Mouse (Mus musculus) limb, embryonic 11.5 days (tissue): ENCODE results near the gene Larp4. TPM values are rescaled to one million over a fixed set of nuclear protein-coding genes. Genes with fewer than 3 reads are reported as not detected.
"Not testable (repeated sequence)": the region's sequence is repeated elsewhere in the genome, so short reads cannot be mapped to it uniquely, and the experiment has no call there.

Experiments
- ATAC-seq: fragments of 200-750 bp; cut with Nextera tagmentation; 2 replicates; pipeline ENCODE4 v1.8.0; 2017; ENCODE audit warnings: low read depth; ENCODE audit not compliant: insufficient number of reproducible peaks, low FRiP score, low TSS enrichment
- DNase-seq: peaks from one replicate; pipeline ENCODE4 v3.0.0-alpha.2; 2015; ENCODE audit warnings: low spot score
- H3K27ac ChIP-seq: fragments of 300-500 bp; sonication (generic); replicated peaks from 2 replicates; pipeline ENCODE4 v1.5.1; 2014; ENCODE audit warnings: low read depth, mild to moderate bottlenecking, low read length
- H3K27me3 ChIP-seq: fragments of 300-500 bp; sonication (generic); 2 replicates; pipeline ENCODE4 v1.6.1; 2014; ENCODE audit warnings: mild to moderate bottlenecking, low read length, mixed read lengths; ENCODE audit not compliant: control insufficient read depth, insufficient read depth
- H3K36me3 ChIP-seq: fragments of 300-500 bp; sonication (generic); 2 replicates; pipeline ENCODE4 v1.6.1; 2014; ENCODE audit warnings: mild to moderate bottlenecking, low read length, moderate library complexity, mixed read lengths; ENCODE audit not compliant: control insufficient read depth, insufficient read depth
- H3K4me1 ChIP-seq: fragments of 300-500 bp; sonication (generic); 2 replicates; pipeline ENCODE4 v1.6.1; 2014; ENCODE audit warnings: low read length, mixed read lengths; ENCODE audit not compliant: control insufficient read depth, insufficient read depth
- H3K4me2 ChIP-seq: fragments of 300-500 bp; sonication (generic); 2 replicates; pipeline ENCODE4 v1.6.1; 2014; ENCODE audit warnings: low read depth, mild to moderate bottlenecking, moderate library complexity; ENCODE audit not compliant: severe bottlenecking
- H3K4me3 ChIP-seq: fragments of 300-500 bp; sonication (generic); 2 replicates; pipeline ENCODE4 v1.5.1; 2014; ENCODE audit warnings: low read depth, low read length
- H3K9ac ChIP-seq: fragments of 300-500 bp; sonication (generic); 2 replicates; pipeline ENCODE4 v1.6.1; 2014; ENCODE audit warnings: mild to moderate bottlenecking, low read length
- H3K9me3 ChIP-seq: fragments of 300-500 bp; sonication (generic); 2 replicates; pipeline ENCODE4 v1.6.1; 2016; ENCODE audit warnings: low read length; ENCODE audit not compliant: control insufficient read depth
- WGBS: fragments of 180-500 bp; shearing (Covaris S2); extraction: QIAGEN DNeasy Blood & Tissue Kit; methylation state at CpG from one replicate; pipeline ENCODE4 v1.1.7; 2014; 5-methylcytosine and 5-hydroxymethylcytosine counted together
- polyA plus RNA-seq: library from polyadenylated mRNA; unstranded; fragments of >200 nt; fragmentation: Nextera tagmentation; extraction: Ambion mirVana; gene quantifications from 2 replicates; pipeline ENCODE4 v1.2.1, GENCODE M21; 2014

Larp4 gene
- 35.8 and 37.4 TPM in 2 replicates for polyA plus RNA-seq

- H3K36me3 ChIP-seq, H3K4me3 ChIP-seq, DNase-seq, H3K27ac ChIP-seq, H3K27me3 ChIP-seq, H3K4me1 ChIP-seq, H3K9me3 ChIP-seq, H3K9ac ChIP-seq, H3K4me2 ChIP-seq, ATAC-seq: not testable (repeated sequence)
- 86% methylated on average over 6 of the region's 6 CpGs for WGBS
Measured at GRCm38 (mm10) chr15:99969765-99970164, at the start of gene Larp4. Larp4 (plus strand) TSS chr15:99970065.

- Histone ChIP-seq H3K27me3 (no peaks in the 10 kb centered on the region), H3K4me1 (no peaks in the 10 kb centered on the region), H3K4me3 (no peak overlapping the region), H3K9me3 (no peaks in the 10 kb centered on the region), H3K27ac (no peak overlapping the region), H3K4me2 (no peak overlapping the region), H3K36me3 (no peaks in the 10 kb centered on the region), H3K9ac (no peak overlapping the region)
- whole genome bisulfite sequencing: 82% methylated on average over 8 of the region's 8 CpGs
- ATAC-seq (no peak), DNase-seq (no peak)
Measured at GRCm38 (mm10) chr15:99931231-99931630, 38.6 kb upstream of the Larp4 start.

- no peak overlapping the region for H3K4me3 ChIP-seq
- no peaks in the 10 kb centered on the region for H3K27me3 ChIP-seq
- H3K36me3 ChIP-seq: no peaks in the 10 kb centered on the region
- no peak for DNase-seq
- no peaks in the 10 kb centered on the region for H3K9me3 ChIP-seq
- no peak overlapping the region for H3K9ac ChIP-seq
- no peak overlapping the region for H3K27ac ChIP-seq
- H3K4me2 ChIP-seq: no peak overlapping the region
- 64% methylated on average over 1 of the region's 1 CpGs for WGBS
- no peak for ATAC-seq
- no peaks in the 10 kb centered on the region for H3K4me1 ChIP-seq
Measured at GRCm38 (mm10) chr15:99934501-99934900, 35.4 kb upstream of the Larp4 start.

- H3K27ac ChIP-seq: no peak overlapping the region
- H3K36me3 ChIP-seq: no peaks in the 10 kb centered on the region
- H3K27me3 ChIP-seq: no peaks in the 10 kb centered on the region
- H3K9me3 ChIP-seq: no peaks in the 10 kb centered on the region
- H3K4me2 ChIP-seq: no peak overlapping the region
- no peak overlapping the region for H3K4me3 ChIP-seq
- DNase-seq: no peak
- no peaks in the 10 kb centered on the region for H3K4me1 ChIP-seq
- ATAC-seq: no peak
- no peak overlapping the region for H3K9ac ChIP-seq
- WGBS: 90% methylated on average over 3 of the region's 3 CpGs
Measured at GRCm38 (mm10) chr15:99936659-99937058, 33.2 kb upstream of the Larp4 start.

- Histone ChIP-seq H3K27ac (no peak overlapping the region), H3K36me3 (no peaks in the 10 kb centered on the region), H3K4me1 (no peaks in the 10 kb centered on the region), H3K4me3 (no peak overlapping the region), H3K9ac (no peak overlapping the region), H3K4me2 (no peak overlapping the region), H3K9me3 (no peaks in the 10 kb centered on the region), H3K27me3 (no peaks in the 10 kb centered on the region)
- WGBS: 88% methylated on average over 8 of the region's 8 CpGs
- ATAC-seq (no peak), DNase-seq (no peak)
Measured at GRCm38 (mm10) chr15:99937841-99938240, 32.0 kb upstream of the Larp4 start.

- no peaks in the 10 kb centered on the region for H3K9me3 ChIP-seq
- no peak overlapping the region for H3K27ac ChIP-seq
- no peak for ATAC-seq
- H3K4me3 ChIP-seq: no peak overlapping the region
- 53% methylated on average over 2 of the region's 2 CpGs for WGBS
- H3K4me2 ChIP-seq: no peak overlapping the region
- no peak overlapping the region for H3K9ac ChIP-seq
- H3K4me1 ChIP-seq: no peaks in the 10 kb centered on the region
- DNase-seq: no peak
- no peaks in the 10 kb centered on the region for H3K27me3 ChIP-seq
- H3K36me3 ChIP-seq: no peaks in the 10 kb centered on the region
Measured at GRCm38 (mm10) chr15:99940426-99940825, 29.4 kb upstream of the Larp4 start.

GRCm38 (mm10) chr15:99940970-99941630 lies 28.8 kb upstream of the Larp4 start:
- ATAC-seq (no peak), DNase-seq (no peak)
- H3K9ac ChIP-seq: no peak overlapping the region
- WGBS: 61% methylated on average over 4 of the region's 4 CpGs
- no peak overlapping the region for H3K27ac ChIP-seq
- no peaks in the 10 kb centered on the region for H3K36me3 ChIP-seq
- H3K4me3 ChIP-seq: no peak overlapping the region
- no peak overlapping the region for H3K4me2 ChIP-seq
- no peaks in the 10 kb centered on the region for H3K9me3 ChIP-seq
- no peaks in the 10 kb centered on the region for H3K27me3 ChIP-seq
- no peaks in the 10 kb centered on the region for H3K4me1 ChIP-seq

GRCm38 (mm10) chr15:99955324-99955723 lies 14.5 kb upstream of the Larp4 start:
- H3K36me3 ChIP-seq: no peaks in the 10 kb centered on the region
- DNase-seq (no peak), ATAC-seq (no peak)
- no peaks in the 10 kb centered on the region for H3K4me1 ChIP-seq
- H3K27me3 ChIP-seq: no peaks in the 10 kb centered on the region
- no peaks in the 10 kb centered on the region for H3K9me3 ChIP-seq
- H3K27ac ChIP-seq: no peak overlapping the region
- H3K9ac ChIP-seq: no peak overlapping the region
- no peak overlapping the region for H3K4me2 ChIP-seq
- WGBS: 81% methylated on average over 4 of the region's 4 CpGs
- H3K4me3 ChIP-seq: no peak overlapping the region
